Comparison of ENCODE assay signal across 8 mouse cellular contexts in the genomic region with DNA sequence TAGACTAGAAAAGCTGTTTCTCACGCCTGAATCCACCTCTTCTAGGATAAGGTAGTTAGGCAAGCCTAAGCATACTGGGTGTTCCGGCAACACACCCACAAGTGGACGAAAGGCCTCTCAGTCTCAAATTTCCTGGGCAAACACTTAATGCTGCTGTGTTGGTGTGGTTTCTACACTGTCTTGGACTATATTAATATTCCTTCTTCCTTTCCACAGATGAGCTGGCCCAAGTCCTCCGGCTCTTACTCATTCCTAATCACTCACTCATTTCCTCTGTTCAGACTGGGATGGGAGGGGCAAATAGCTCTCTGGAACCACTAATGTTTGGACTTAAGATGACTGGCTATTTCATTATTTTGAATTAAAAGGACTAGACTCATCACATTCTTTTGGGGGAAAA.
A peak's percentile ranks its signal among the peaks of the same experiment; 100 is the strongest.
DNase-seq lines count a peak whose midpoint lies in the region; ATAC-seq and TF ChIP-seq lines count a peak whose summit lies in the region.

No protein-coding gene starts in this region.

- peak overlapping the region; percentile 81 for H3K4me3 ChIP-seq in megakaryocyte, embryonic 14.5 days (replicated peaks)
- no peak overlapping the region for H3K4me3 ChIP-seq in myocyte

- no peak for ATAC-seq in megakaryocyte, adult 5-6 weeks (ENCODE audit: poor library complexity, severe bottlenecking)

- H3K4me2 ChIP-seq in myocyte (ENCODE audit: low read depth), result peak overlapping the region; percentile 83

- H3K27me3 ChIP-seq in megakaryocyte, embryonic 14.5 days (replicated peaks), result no peaks in the 10 kb centered on the region
- no peaks in the 10 kb centered on the region for H3K27me3 ChIP-seq in myocyte (ENCODE audit: control insufficient read depth, insufficient read depth, insufficient read length)

- peaks cover 86% of the 10 kb centered on the region for H3K4me1 ChIP-seq in megakaryocyte, embryonic 14.5 days

- peaks cover 16% of the 10 kb centered on the region for H3K36me3 ChIP-seq in megakaryocyte, embryonic 14.5 days (replicated peaks; ENCODE audit: low read length)
- no peaks in the 10 kb centered on the region for H3K36me3 ChIP-seq in myocyte (ENCODE audit: control insufficient read depth, insufficient read depth)

- H3ac ChIP-seq in myocyte (ENCODE audit: control insufficient read depth, insufficient read length), result no peak overlapping the region

- TF ChIP-seq POLR2A in myocyte (IDR thresholded peaks at IDR 0.05; ENCODE audit: insufficient read length, low read depth), result no peak

- H3K9me3 ChIP-seq in megakaryocyte, embryonic 14.5 days, result no peaks in the 10 kb centered on the region

- DNase-seq in gastrocnemius, adult 8-10 months (ENCODE audit: low spot score in 2 of 2), result peak; percentile 47 to 53
- peak; percentile 57 to 68 for DNase-seq in kidney, adult 8-10 months
- DNase-seq in spleen, postnatal 36 days (ENCODE audit: low spot score in 2 of 2), result no peak
- no peak for DNase-seq in urinary bladder, postnatal 10 days (ENCODE audit: low spot score)
- no peak for DNase-seq in testis, postnatal 10 days (ENCODE audit: low spot score)

- H3K79me2 ChIP-seq in myocyte (ENCODE audit: control insufficient read depth, insufficient read depth), result no peaks in the 10 kb centered on the region

TF ChIP-seq in myocyte, 11 proteins besides CTCF, POLR2A, EP300 and RAD21:
- TF ChIP-seq SRF (IDR thresholded peaks at IDR 0.05; ENCODE audit: control insufficient read depth, insufficient read length, low read depth) (no peak), MYOG (IDR thresholded peaks at IDR 0.05; ENCODE audit: control insufficient read depth in 1 of 3, insufficient read depth in 1 of 3, insufficient read length in 2 of 3, low read depth in 2 of 3) (no peak), TCF3 (IDR thresholded peaks at IDR 0.05; ENCODE audit: insufficient read length, low read depth) (no peak), REST (IDR thresholded peaks at IDR 0.05; ENCODE audit: insufficient read depth, insufficient read length) (no peak), USF1 (IDR thresholded peaks at IDR 0.05; ENCODE audit: low read depth) (no peak), CEBPB (IDR thresholded peaks at IDR 0.05; ENCODE audit: insufficient read depth, poor library complexity, severe bottlenecking) (no peak), E2F4 (IDR thresholded peaks at IDR 0.05; ENCODE audit: insufficient read depth) (no peak), POLR2AphosphoS2 (IDR thresholded peaks at IDR 0.05; ENCODE audit: insufficient read length, low read depth) (no peak), TCF12 (IDR thresholded peaks at IDR 0.05; ENCODE audit: insufficient read depth, poor library complexity, severe bottlenecking) (no peak), MYOD1 (IDR thresholded peaks at IDR 0.05; ENCODE audit: control insufficient read depth in 1 of 3, insufficient read length in 2 of 3, low read depth in 2 of 3) (no peak), MAX (IDR thresholded peaks at IDR 0.05; ENCODE audit: low read depth) (no peak)

Comparison
In these comparisons a context has a peak if more than half of its experiments do, and no peak if none do; other contexts are left out.
1. DNase-seq: peak in gastrocnemius, adult 8-10 months (2 of 2) and kidney, adult 8-10 months (2 of 2); none in spleen, postnatal 36 days (0 of 2), urinary bladder, postnatal 10 days (single experiment) and testis, postnatal 10 days (single experiment).